ENCODE assay signal across 7 mouse cellular contexts in genomic region chr6:86669240-86669727, GRCm38 (mm10). TPM values are rescaled to one million over a fixed set of nuclear protein-coding genes. Genes with fewer than 3 reads are reported as not detected.
DNase-seq lines count a peak whose midpoint lies in the region; ATAC-seq lines count a peak whose summit lies in the region.

No protein-coding gene starts in this region.

- H3K9me3 ChIP-seq in intestine, embryonic 15.5 days: no peaks in the 10 kb centered on the region
- H3K9me3 ChIP-seq in midbrain, embryonic 10.5 days (replicated peaks): no peaks in the 10 kb centered on the region

- ATAC-seq in intestine, embryonic 15.5 days: peak; percentile 100

- peak; percentile 100 for DNase-seq in adrenal gland, adult 2 months
- DNase-seq in embryo, embryonic 11.5 days (ENCODE audit: low read depth, low spot score): peak; percentile 99
- peak; percentile 100 for DNase-seq in gastrocnemius, postnatal 36 days
- DNase-seq in left cerebral cortex, postnatal 25 days (ENCODE audit: low spot score in 2 of 2): peak; percentile 100
- peak; percentile 100 for DNase-seq in midbrain, embryonic 10.5 days (ENCODE audit: low spot score)
- peak; percentile 100 for DNase-seq in right cerebral cortex, postnatal 4 days

- peak overlapping the region; percentile 86 for H3K4me2 ChIP-seq in intestine, embryonic 15.5 days (replicated peaks)

- H3K9ac ChIP-seq in intestine, embryonic 15.5 days: peak overlapping the region; percentile 83

- peaks cover 7% of the 10 kb centered on the region; the same call in 1 of the 2 replicates for H3K4me1 ChIP-seq in intestine, embryonic 15.5 days (replicated peaks)
- peaks cover 29% of the 10 kb centered on the region for H3K4me1 ChIP-seq in midbrain, embryonic 10.5 days

- H3K27ac ChIP-seq in intestine, embryonic 15.5 days: peak overlapping the region; percentile 66
- H3K27ac ChIP-seq in midbrain, embryonic 10.5 days (replicated peaks): peak overlapping the region; percentile 84

- under 1% methylated on average over 37 of the region's 37 CpGs for WGBS in intestine, embryonic 15.5 days
- under 1% methylated on average over 37 of the region's 37 CpGs for WGBS in midbrain, embryonic 10.5 days

- H3K4me3 ChIP-seq in intestine, embryonic 15.5 days (replicated peaks): peak overlapping the region; percentile 97
- peak overlapping the region; percentile 96 for H3K4me3 ChIP-seq in midbrain, embryonic 10.5 days

- intact Hi-C loops in gastrocnemius, postnatal 36 days (cut with DNase I): loop anchor here (5.0 kb wide), 1 partner anchor 122 kb away; no protein-coding TSS in a partner anchor
- intact Hi-C loops in left cerebral cortex, postnatal 25 days (cut with DNase I): loop anchor here (1.0 to 5.0 kb wide), 2 partner anchors 84 to 122 kb away; no protein-coding TSS in a partner anchor

- no peaks in the 10 kb centered on the region for H3K27me3 ChIP-seq in intestine, embryonic 15.5 days (replicated peaks)
- no peaks in the 10 kb centered on the region for H3K27me3 ChIP-seq in midbrain, embryonic 10.5 days (ENCODE audit: low read depth, poor library complexity, severe bottlenecking)

- H3K36me3 ChIP-seq in intestine, embryonic 15.5 days: peaks cover 12% of the 10 kb centered on the region; the same call in 1 of the 2 replicates
- H3K36me3 ChIP-seq in midbrain, embryonic 10.5 days: peaks cover 35% of the 10 kb centered on the region

RNA-seq across cellular contexts. Expression of gene Mxd1, which starts 0.3 kb away (rescaled TPM):
- 1 to 10 TPM; 8.0 to 8.9 TPM for total RNA-seq in adrenal gland, adult 2 months (2021)
- polyA plus RNA-seq in adrenal gland, adult 2 months (2012; rRNA removed): 5.3 and 6.9 TPM in 2 replicates
- total RNA-seq in gastrocnemius, postnatal 36 days (2021): 1 to 10 TPM; 2.8 TPM
- 13.8 and 14.7 TPM in 2 replicates for polyA plus RNA-seq in intestine, embryonic 15.5 days (2015; fragmentation: Nextera tagmentation; extraction: Ambion mirVana)
- 10 to 100 TPM; 22.2 to 29.9 TPM for total RNA-seq in left cerebral cortex, postnatal 25 days (2021)
- polyA plus RNA-seq in midbrain, embryonic 10.5 days (2016; fragmentation: Nextera tagmentation; extraction: Ambion mirVana): 9.1 and 15.3 TPM in 2 replicates

RNA-seq across cellular contexts. Expression of gene Snrnp27, which starts 15.0 kb away (rescaled TPM):
- 10 to 100 TPM; 60.0 to 62.5 TPM for total RNA-seq in adrenal gland, adult 2 months (2021)
- polyA plus RNA-seq in adrenal gland, adult 2 months (2012; rRNA removed): 3.7 and 6.8 TPM in 2 replicates
- 10 to 100 TPM; 68.9 to 70.2 TPM for total RNA-seq in gastrocnemius, postnatal 36 days (2021)
- 96.0 and 105 TPM in 2 replicates for polyA plus RNA-seq in intestine, embryonic 15.5 days (2015; fragmentation: Nextera tagmentation; extraction: Ambion mirVana)
- 10 to 100 TPM; 57.6 to 58.1 TPM for total RNA-seq in left cerebral cortex, postnatal 25 days (2021)
- 128 and 133 TPM in 2 replicates for polyA plus RNA-seq in midbrain, embryonic 10.5 days (2016; fragmentation: Nextera tagmentation; extraction: Ambion mirVana)

RNA-seq across cellular contexts. Expression of gene Asprv1, which starts 41.3 kb away (rescaled TPM):
- not detected for total RNA-seq in adrenal gland, adult 2 months (2021)
- polyA plus RNA-seq in adrenal gland, adult 2 months (2012; rRNA removed): 0.06 and 0.10 TPM in 2 replicates
- total RNA-seq in gastrocnemius, postnatal 36 days (2021): not detected
- 0.66 and 1.2 TPM in 2 replicates for polyA plus RNA-seq in intestine, embryonic 15.5 days (2015; fragmentation: Nextera tagmentation; extraction: Ambion mirVana)
- 1 to 10 TPM; 1.1 to 2.3 TPM for total RNA-seq in left cerebral cortex, postnatal 25 days (2021)
- polyA plus RNA-seq in midbrain, embryonic 10.5 days (2016; fragmentation: Nextera tagmentation; extraction: Ambion mirVana): 0.25 and 0.53 TPM in 2 replicates

Comparison
In these comparisons a context has a peak if more than half of its experiments do, and no peak if none do; other contexts are left out.
1. Peak in every context shown above with its lines: DNase-seq, ATAC-seq, H3K4me3 ChIP-seq and H3K27ac ChIP-seq.